Mouse (Mus musculus) lung, embryonic 14.5 days (tissue): Measurements from ENCODE around the gene Gm13889. TPM values are rescaled to one million over a fixed set of nuclear protein-coding genes. Genes with fewer than 3 reads are reported as not detected.

ENCODE experiments used
- ATAC-seq: fragments of 200-750 bp; cut with Nextera tagmentation; 2 replicates; pipeline ENCODE4 v1.8.0; 2017; ENCODE audit warnings: mild to moderate bottlenecking, moderate TSS enrichment, moderate library complexity; ENCODE audit not compliant: insufficient read depth
- DNase-seq: peaks from one replicate; pipeline ENCODE4 v3.0.0-alpha.2; 2015
- H3K27ac ChIP-seq: fragments of 300-500 bp; sonication (generic); 2 replicates; pipeline ENCODE4 v1.5.1; 2014; ENCODE audit warnings: low read depth, mild to moderate bottlenecking, moderate library complexity
- H3K27me3 ChIP-seq: fragments of 300-500 bp; sonication (generic); 2 replicates; pipeline ENCODE4 v1.6.1; 2014; ENCODE audit warnings: low read length, control low read depth; ENCODE audit not compliant: insufficient read depth
- H3K36me3 ChIP-seq: fragments of 300-500 bp; sonication (generic); 2 replicates; pipeline ENCODE4 v1.6.1; 2014; ENCODE audit warnings: control low read depth; ENCODE audit not compliant: insufficient read depth
- H3K4me1 ChIP-seq: fragments of 300-500 bp; sonication (generic); 2 replicates; pipeline ENCODE4 v1.6.1; 2014; ENCODE audit warnings: antibody characterized with exemption, control low read depth; ENCODE audit not compliant: insufficient read depth
- H3K4me2 ChIP-seq: fragments of 300-500 bp; sonication (generic); 2 replicates; pipeline ENCODE4 v1.6.1; 2014; ENCODE audit warnings: mild to moderate bottlenecking
- H3K4me3 ChIP-seq: fragments of 300-500 bp; sonication (generic); 2 replicates; pipeline ENCODE4 v1.5.1; 2014; ENCODE audit warnings: low read depth, low read length
- H3K9ac ChIP-seq: fragments of 300-500 bp; sonication (generic); 2 replicates; pipeline ENCODE4 v1.6.1; 2014
- H3K9me3 ChIP-seq: fragments of 300-500 bp; sonication (generic); 2 replicates; pipeline ENCODE4 v1.6.1; 2016; ENCODE audit warnings: low read depth, low read length, control low read depth
- CTCF ChIP-seq: IDR thresholded peaks from 2 replicates; pipeline ENCODE4 v1.5.1; 2016; ENCODE audit warnings: antibody characterized with exemption, low read depth
- WGBS: fragments of 180-500 bp; shearing (Covaris S2); extraction: QIAGEN DNeasy Blood & Tissue Kit; methylation state at CpG from one replicate; pipeline ENCODE4 v1.1.7; 2014; 5-methylcytosine and 5-hydroxymethylcytosine counted together
- polyA plus RNA-seq: library from polyadenylated mRNA; unstranded; fragments of >200 nt; fragmentation: Nextera tagmentation; extraction: Ambion mirVana; gene quantifications from 2 replicates; pipeline ENCODE4 v1.2.1, GENCODE M21; 2014

Gm13889 gene
- polyA plus RNA-seq, 1 experiment from 2014 or later: 40.7 TPM

DNA sequence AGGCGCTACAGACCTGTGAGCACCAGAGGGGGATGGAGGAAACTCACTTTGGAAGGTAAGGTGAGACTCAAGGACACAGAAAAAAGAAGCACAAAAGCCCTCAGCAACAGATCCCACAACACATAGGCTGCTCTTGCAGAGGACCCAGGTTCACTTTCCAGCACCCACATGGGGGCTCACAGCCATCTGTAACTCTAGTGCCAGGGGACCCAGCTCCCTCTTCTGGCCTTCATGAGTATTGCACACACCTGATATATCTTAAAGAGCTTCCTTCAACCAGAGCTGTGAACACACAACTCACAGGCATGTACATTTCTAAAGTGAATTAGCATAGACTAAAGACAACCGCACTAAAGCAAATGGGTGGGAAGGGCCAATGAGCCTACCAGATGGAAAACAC, 12.9 kb downstream of the Gm13889 start:
- H3K4me3 ChIP-seq: no peak overlapping the region
- no peak overlapping the region for H3K4me2 ChIP-seq
- H3K27ac ChIP-seq: no peak overlapping the region
- TF ChIP-seq CTCF: peak; percentile 39
- ATAC-seq: no peak
- no peaks in the 10 kb centered on the region for H3K27me3 ChIP-seq
- WGBS: 85% methylated on average over 2 of the region's 2 CpGs
- no peaks in the 10 kb centered on the region for H3K9me3 ChIP-seq
- no peak for DNase-seq
- no peaks in the 10 kb centered on the region for H3K4me1 ChIP-seq
- no peak overlapping the region for H3K9ac ChIP-seq
- H3K36me3 ChIP-seq: no peaks in the 10 kb centered on the region

DNA sequence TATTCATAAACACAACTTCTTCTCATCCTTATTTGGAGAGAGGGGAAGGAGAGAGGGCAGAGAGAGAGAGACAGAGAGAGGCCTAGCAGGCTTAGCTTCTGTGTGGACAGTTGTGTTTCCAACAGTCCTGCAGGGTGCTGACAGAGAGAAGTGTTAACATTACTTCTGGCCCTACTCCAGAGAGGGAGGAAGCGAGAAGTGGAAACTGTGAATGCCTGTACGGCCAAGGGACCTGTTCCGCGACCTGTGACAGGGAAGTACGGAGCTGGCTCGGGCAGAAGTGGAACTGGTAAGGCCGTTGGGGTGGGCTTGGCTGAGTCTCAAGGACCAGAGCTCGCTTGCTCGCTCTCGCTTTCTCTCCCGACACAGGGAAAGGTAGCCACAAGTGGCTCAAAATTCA, 15.3 kb downstream of the Gm13889 start:
- no peaks in the 10 kb centered on the region for H3K4me1 ChIP-seq
- H3K27me3 ChIP-seq: no peaks in the 10 kb centered on the region
- DNase-seq (peak; percentile 70), ATAC-seq (0 out of 2 replicates have a peak, but pooled peaks have one; percentile 56)
- H3K9ac ChIP-seq: no peak overlapping the region
- 32% methylated on average over 11 of the region's 11 CpGs for WGBS
- H3K4me3 ChIP-seq: no peak overlapping the region
- H3K36me3 ChIP-seq: no peaks in the 10 kb centered on the region
- no peak overlapping the region for H3K4me2 ChIP-seq
- TF ChIP-seq CTCF: no peak
- H3K9me3 ChIP-seq: no peaks in the 10 kb centered on the region
- no peak overlapping the region for H3K27ac ChIP-seq

DNA sequence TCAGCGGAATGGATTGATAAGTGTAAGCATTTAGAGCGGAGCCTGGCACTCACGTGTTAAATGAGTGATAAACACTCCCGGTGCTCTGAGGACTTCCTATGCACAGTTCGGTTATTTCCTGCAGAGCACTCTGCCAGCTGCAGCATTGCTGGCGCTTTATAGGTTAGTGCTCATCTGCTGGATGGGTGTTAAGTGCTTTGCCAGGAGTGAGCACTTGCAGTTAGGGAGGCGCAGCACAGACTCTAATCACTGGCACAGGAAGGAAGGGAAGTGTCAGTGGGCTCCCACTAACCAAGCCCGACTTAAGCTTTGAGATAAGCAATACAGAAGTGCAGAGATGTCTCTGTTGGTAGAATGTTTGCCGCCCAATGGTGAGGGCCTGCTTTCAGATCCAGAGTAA, 18.5 kb downstream of the Gm13889 start:
- H3K4me3 ChIP-seq: no peak overlapping the region
- no peaks in the 10 kb centered on the region for H3K36me3 ChIP-seq
- WGBS: 48% methylated on average over 9 of the region's 9 CpGs
- no peak overlapping the region for H3K9ac ChIP-seq
- DNase-seq: peak; percentile 26
- no peak overlapping the region for H3K4me2 ChIP-seq
- H3K27me3 ChIP-seq: no peaks in the 10 kb centered on the region
- TF ChIP-seq CTCF: no peak
- no peaks in the 10 kb centered on the region for H3K4me1 ChIP-seq
- ATAC-seq: no peak
- no peaks in the 10 kb centered on the region for H3K9me3 ChIP-seq
- no peak overlapping the region for H3K27ac ChIP-seq

DNA sequence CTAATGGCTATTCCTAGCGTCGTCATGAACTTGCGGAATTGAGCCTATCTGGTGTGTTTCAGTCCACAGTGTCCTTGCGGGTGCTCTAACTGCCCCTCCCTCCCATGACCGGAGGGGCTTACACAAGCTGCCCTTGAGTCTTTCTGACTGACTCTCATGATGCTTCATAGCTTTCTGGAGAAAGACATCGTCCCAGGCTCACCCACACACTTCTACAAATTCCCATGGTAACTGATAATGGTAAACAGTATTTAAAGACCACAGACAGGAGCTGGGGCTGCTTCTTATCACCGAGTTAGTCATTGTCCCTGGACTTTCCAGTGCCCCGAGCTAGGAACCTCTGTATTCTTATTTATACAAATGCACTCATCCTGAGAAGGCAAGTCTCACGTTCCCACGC, 28.1 kb downstream of the Gm13889 start:
- DNase-seq: no peak
- Histone ChIP-seq H3K4me2 (no peak overlapping the region), H3K27ac (no peak overlapping the region), H3K4me3 (no peak overlapping the region), H3K9ac (no peak overlapping the region), H3K9me3 (no peaks in the 10 kb centered on the region), H3K4me1 (no peaks in the 10 kb centered on the region), H3K27me3 (no peaks in the 10 kb centered on the region), H3K36me3 (no peaks in the 10 kb centered on the region)
- 70% methylated on average over 10 of the region's 10 CpGs for WGBS
- no peak for ATAC-seq
- no peak for TF ChIP-seq CTCF

DNA sequence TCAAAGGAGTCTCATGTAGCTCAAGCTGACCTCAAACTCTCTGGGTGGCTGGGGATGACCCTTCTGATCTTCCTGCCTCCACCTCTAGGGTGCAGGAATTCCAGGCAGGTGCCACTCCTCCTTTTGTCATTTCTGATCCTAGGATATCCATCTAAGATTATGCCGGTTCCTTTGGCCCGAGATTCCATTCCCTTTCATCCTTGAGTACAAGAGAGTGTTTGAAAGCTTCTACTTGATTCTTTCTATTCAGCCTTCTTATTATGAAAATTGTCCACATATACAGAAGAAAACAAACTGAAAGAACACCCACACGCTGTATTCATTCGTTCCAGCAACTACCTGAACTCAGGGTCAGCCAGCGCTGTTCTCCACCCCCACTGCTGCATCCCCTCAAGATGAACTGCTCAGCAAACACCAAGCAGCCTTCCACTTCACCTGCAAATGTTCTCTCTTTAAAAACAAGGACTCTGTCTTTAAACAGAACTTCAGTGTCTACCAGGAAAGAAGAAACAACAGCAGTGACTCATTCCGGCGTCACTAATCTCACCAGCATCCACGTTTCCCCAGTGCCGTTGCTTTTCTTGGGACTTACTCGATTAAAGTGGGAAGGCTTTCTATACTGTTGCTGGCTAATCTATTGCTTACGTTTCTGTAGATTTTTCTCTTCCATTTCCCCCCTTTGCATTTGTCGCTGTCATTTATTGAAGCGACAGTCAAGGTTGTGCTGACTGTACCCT, 29.1 kb downstream of the Gm13889 start:
- Histone ChIP-seq H3K4me1 (no peaks in the 10 kb centered on the region), H3K9ac (no peak overlapping the region), H3K9me3 (no peaks in the 10 kb centered on the region), H3K27ac (no peak overlapping the region), H3K4me2 (no peak overlapping the region), H3K27me3 (no peaks in the 10 kb centered on the region), H3K36me3 (no peaks in the 10 kb centered on the region), H3K4me3 (no peak overlapping the region)
- no peak for DNase-seq
- no peak for ATAC-seq
- no peak for TF ChIP-seq CTCF
- 53% methylated on average over 13 of the region's 13 CpGs for WGBS

DNA sequence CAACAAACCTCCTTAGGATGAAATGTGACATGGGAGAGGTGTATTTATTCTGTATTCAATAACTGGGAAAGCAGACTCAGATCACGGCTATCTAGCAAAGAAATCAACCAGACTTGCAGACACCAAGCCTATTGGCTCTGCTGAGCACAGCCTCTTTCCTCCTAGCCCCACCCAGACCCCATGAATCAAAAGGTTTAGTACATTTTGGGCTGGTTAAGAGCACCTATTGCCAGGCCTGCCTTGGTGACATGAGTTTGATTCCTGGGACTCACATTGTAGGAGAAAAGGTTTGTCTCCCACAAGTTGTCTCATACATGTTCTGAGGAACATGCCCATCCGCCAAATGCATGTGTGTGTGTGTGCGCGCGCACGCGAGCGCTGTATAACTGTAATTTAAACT, 30.9 kb downstream of the Gm13889 start:
- WGBS: 91% methylated on average over 8 of the region's 8 CpGs
- H3K4me2 ChIP-seq: no peak overlapping the region
- H3K27ac ChIP-seq: no peak overlapping the region
- H3K27me3 ChIP-seq: no peaks in the 10 kb centered on the region
- no peak overlapping the region for H3K4me3 ChIP-seq
- no peak for DNase-seq
- no peaks in the 10 kb centered on the region for H3K36me3 ChIP-seq
- no peaks in the 10 kb centered on the region for H3K9me3 ChIP-seq
- H3K4me1 ChIP-seq: no peaks in the 10 kb centered on the region
- no peak overlapping the region for H3K9ac ChIP-seq
- no peak for ATAC-seq
- TF ChIP-seq CTCF: no peak

DNA sequence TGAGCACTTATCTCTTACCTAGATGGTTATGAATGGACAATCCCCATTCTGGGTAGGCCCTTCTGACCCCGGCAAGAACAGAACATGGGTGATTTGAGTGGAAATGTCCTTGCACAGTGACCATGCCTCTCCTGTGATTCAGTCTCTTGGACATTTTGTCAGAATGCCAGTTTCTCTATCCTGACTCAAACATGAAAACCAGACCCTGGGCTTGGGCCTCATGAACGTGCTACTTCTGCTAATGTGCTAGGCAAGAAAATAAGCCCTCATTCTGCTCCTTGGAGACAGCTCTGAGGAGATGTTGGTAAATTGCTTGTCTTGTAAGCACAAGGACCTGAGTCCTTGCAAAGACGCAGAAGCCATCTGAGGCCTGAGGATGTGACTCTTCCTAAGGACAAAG, 37.9 kb downstream of the Gm13889 start:
- Histone ChIP-seq H3K36me3 (no peaks in the 10 kb centered on the region), H3K9ac (no peak overlapping the region), H3K4me1 (no peaks in the 10 kb centered on the region), H3K4me2 (no peak overlapping the region), H3K27ac (no peak overlapping the region), H3K4me3 (no peak overlapping the region), H3K27me3 (no peaks in the 10 kb centered on the region), H3K9me3 (no peaks in the 10 kb centered on the region)
- no peak for DNase-seq
- WGBS: 82% methylated on average over 3 of the region's 3 CpGs
- TF ChIP-seq CTCF: no peak
- ATAC-seq: no peak
